Mouse (Mus musculus): ENCODE data around the gene Gtf2f2. TPM values are rescaled to one million over a fixed set of nuclear protein-coding genes. Genes with fewer than 3 reads are reported as not detected.
"Not testable (repeated sequence)": the region's sequence is repeated elsewhere in the genome, so short reads cannot be mapped to it uniquely, and the experiment has no call there.

Gtf2f2 gene
- polyA plus RNA-seq, 1 experiment from 2014 or later: 21.4 TPM

DNA sequence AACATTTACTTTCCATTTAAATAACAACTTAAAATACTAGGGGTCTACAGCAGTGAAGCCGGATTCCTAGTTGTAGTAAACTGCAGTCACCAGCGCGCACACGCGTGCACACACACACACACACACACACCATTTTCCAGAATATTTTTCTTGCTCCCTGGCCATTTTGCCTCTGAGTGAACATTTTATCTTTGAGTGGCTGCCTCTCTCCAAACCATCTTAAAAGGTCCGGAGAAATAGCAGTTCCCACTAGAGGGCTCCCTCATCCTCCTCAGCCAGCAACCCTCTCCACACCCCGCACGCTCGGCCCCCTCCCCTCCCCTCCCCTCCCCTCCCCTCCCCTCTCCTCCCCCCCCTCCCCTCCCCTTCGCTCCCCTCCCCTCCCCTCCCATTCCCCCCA lies 140.0 kb downstream of the Gtf2f2 start:
- TF ChIP-seq EP300 (IDR thresholded peaks at IDR 0.05): no peak
- peak; percentile 59 for TF ChIP-seq CTCF (IDR thresholded peaks at IDR 0.05)
- no peak overlapping the region for H3K4me3 ChIP-seq (ENCODE audit: low read depth, low read length)
- no peaks in the 10 kb centered on the region for H3K9me3 ChIP-seq (ENCODE audit: low read length)
- H3K27ac ChIP-seq (ENCODE audit: low read length): no peak overlapping the region
- WGBS: 26% methylated on average over 6 of the region's 10 CpGs
- no peaks in the 10 kb centered on the region for H3K4me1 ChIP-seq (ENCODE audit: insufficient read depth, low read depth, low read length)
- DNase-seq (ENCODE audit: low spot score): peak; percentile 87
- H3K36me3 ChIP-seq (ENCODE audit: insufficient read depth, low read length): no peaks in the 10 kb centered on the region
- H3K27me3 ChIP-seq (replicated peaks; ENCODE audit: insufficient read depth, low read length): no peaks in the 10 kb centered on the region
- 0 out of 2 replicates have a peak overlapping the region, but pooled peaks have one; percentile 3 for H3K4me2 ChIP-seq (replicated peaks; ENCODE audit: low read depth, low read length)
- H3K9ac ChIP-seq (replicated peaks; ENCODE audit: low read depth): no peak overlapping the region
- ATAC-seq: peak; percentile 37; the same call in 1 of the 2 replicates

- WGBS: 76% methylated on average over 14 of the region's 14 CpGs
Measured at GRCm38 (mm10) chr14:75869769-75870363, 140.8 kb downstream of the Gtf2f2 start.

GRCm38 (mm10) chr14:75868028-75868427 lies 142.6 kb downstream of the Gtf2f2 start:
- not testable (repeated sequence) for DNase-seq (ENCODE audit: low spot score); ATAC-seq; H3K27me3 ChIP-seq (replicated peaks; ENCODE audit: insufficient read depth, low read length); H3K4me3 ChIP-seq (ENCODE audit: low read depth, low read length); H3K27ac ChIP-seq (ENCODE audit: low read length); H3K9me3 ChIP-seq (ENCODE audit: low read length); H3K9ac ChIP-seq (replicated peaks; ENCODE audit: low read depth); H3K36me3 ChIP-seq (ENCODE audit: insufficient read depth, low read length); H3K4me2 ChIP-seq (replicated peaks; ENCODE audit: low read depth, low read length); H3K4me1 ChIP-seq (ENCODE audit: insufficient read depth, low read depth, low read length)
- 79% methylated on average over 3 of the region's 3 CpGs for WGBS

More at GRCm38 (mm10) chr14:75869769-75870363, 140.8 kb downstream of the Gtf2f2 start:
- H3K27ac ChIP-seq (ENCODE audit: low read length): no peak overlapping the region
- no peaks in the 10 kb centered on the region for H3K9me3 ChIP-seq (ENCODE audit: low read length)
- no peak overlapping the region for H3K9ac ChIP-seq (replicated peaks; ENCODE audit: low read depth)
- H3K4me3 ChIP-seq (ENCODE audit: low read depth, low read length): no peak overlapping the region
- no peaks in the 10 kb centered on the region for H3K27me3 ChIP-seq (replicated peaks; ENCODE audit: insufficient read depth, low read length)
- TF ChIP-seq EP300 (IDR thresholded peaks at IDR 0.05) (no peak), CTCF (IDR thresholded peaks at IDR 0.05) (no peak)
- no peaks in the 10 kb centered on the region for H3K4me1 ChIP-seq (ENCODE audit: insufficient read depth, low read depth, low read length)
- ATAC-seq (no peak), DNase-seq (ENCODE audit: low spot score) (no peak)
- H3K36me3 ChIP-seq (ENCODE audit: insufficient read depth, low read length): no peaks in the 10 kb centered on the region
- H3K4me2 ChIP-seq (replicated peaks; ENCODE audit: low read depth, low read length): no peak overlapping the region

DNA sequence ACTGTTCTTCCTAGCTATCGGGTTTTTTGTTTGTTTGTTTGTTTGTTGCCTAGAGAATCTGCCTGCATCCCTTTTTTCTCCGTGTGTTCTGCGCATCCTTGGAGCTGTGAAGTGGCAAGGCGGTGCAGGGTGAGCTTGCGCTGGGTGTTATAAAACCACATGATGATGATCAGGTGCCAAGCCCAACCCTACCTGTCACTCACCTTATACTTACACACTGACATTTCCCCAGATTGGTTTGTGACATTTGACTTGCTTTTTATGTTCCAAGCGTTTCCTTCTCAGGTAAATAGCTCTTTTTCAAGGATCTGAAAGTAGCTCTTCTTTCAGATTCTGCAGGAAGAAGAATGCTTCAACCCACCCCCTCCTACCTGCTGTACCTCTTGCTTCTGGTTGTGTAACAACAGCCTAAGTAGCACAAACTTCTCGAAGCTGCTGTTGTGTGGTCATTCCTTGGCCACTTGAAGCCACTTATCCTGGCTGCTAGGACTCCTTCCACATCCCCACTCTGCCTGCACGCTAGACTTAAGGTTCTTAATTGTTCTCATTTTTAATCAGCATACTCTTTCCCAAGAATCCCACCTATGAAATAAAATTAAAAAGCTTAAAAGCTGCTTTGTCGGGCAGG lies 143.8 kb downstream of the Gtf2f2 start:
- Histone ChIP-seq H3K4me3 (ENCODE audit: low read depth, low read length) (no peak overlapping the region), H3K27ac (ENCODE audit: low read length) (no peak overlapping the region), H3K4me2 (replicated peaks; ENCODE audit: low read depth, low read length) (no peak overlapping the region), H3K9ac (replicated peaks; ENCODE audit: low read depth) (no peak overlapping the region), H3K36me3 (ENCODE audit: insufficient read depth, low read length) (no peaks in the 10 kb centered on the region), H3K9me3 (ENCODE audit: low read length) (peaks cover 5% of the 10 kb centered on the region; the same call in 1 of the 2 replicates), H3K27me3 (replicated peaks; ENCODE audit: insufficient read depth, low read length) (no peaks in the 10 kb centered on the region), H3K4me1 (ENCODE audit: insufficient read depth, low read depth, low read length) (peaks cover 6% of the 10 kb centered on the region; the same call in 1 of the 2 replicates)
- DNase-seq (ENCODE audit: low spot score): peak; percentile 88
- WGBS: 48% methylated on average over 9 of the region's 9 CpGs
- peak; percentile 90 for ATAC-seq
- TF ChIP-seq CTCF (IDR thresholded peaks at IDR 0.05): no peak
- TF ChIP-seq EP300 (IDR thresholded peaks at IDR 0.05): peak; percentile 87

GRCm38 (mm10) chr14:75863549-75864409 lies 146.9 kb downstream of the Gtf2f2 start:
- H3K4me2 ChIP-seq (replicated peaks; ENCODE audit: low read depth, low read length): no peak overlapping the region
- TF ChIP-seq CTCF (IDR thresholded peaks at IDR 0.05) (no peak), EP300 (IDR thresholded peaks at IDR 0.05) (peak; percentile 93)
- peak; percentile 95 for DNase-seq (ENCODE audit: low spot score)
- 6% methylated on average over 7 of the region's 7 CpGs for WGBS
- ATAC-seq: peak; percentile 89
- H3K27me3 ChIP-seq (replicated peaks; ENCODE audit: insufficient read depth, low read length): no peaks in the 10 kb centered on the region
- peak overlapping the region; percentile 74 for H3K27ac ChIP-seq (ENCODE audit: low read length)
- H3K4me3 ChIP-seq (ENCODE audit: low read depth, low read length): no peak overlapping the region
- no peak overlapping the region for H3K9ac ChIP-seq (replicated peaks; ENCODE audit: low read depth)
- H3K36me3 ChIP-seq (ENCODE audit: insufficient read depth, low read length): no peaks in the 10 kb centered on the region
- peaks cover 5% of the 10 kb centered on the region; the same call in 1 of the 2 replicates for H3K9me3 ChIP-seq (ENCODE audit: low read length)
- peaks cover 6% of the 10 kb centered on the region; the same call in 1 of the 2 replicates for H3K4me1 ChIP-seq (ENCODE audit: insufficient read depth, low read depth, low read length)

- Histone ChIP-seq H3K4me2 (replicated peaks; ENCODE audit: low read depth, low read length) (no peak overlapping the region), H3K27ac (ENCODE audit: low read length) (0 out of 2 replicates have a peak overlapping the region, but pooled peaks have one; percentile 74), H3K4me1 (ENCODE audit: insufficient read depth, low read depth, low read length) (peaks cover 6% of the 10 kb centered on the region; the same call in 1 of the 2 replicates), H3K9ac (replicated peaks; ENCODE audit: low read depth) (no peak overlapping the region), H3K27me3 (replicated peaks; ENCODE audit: insufficient read depth, low read length) (no peaks in the 10 kb centered on the region), H3K4me3 (ENCODE audit: low read depth, low read length) (no peak overlapping the region), H3K9me3 (ENCODE audit: low read length) (peaks cover 5% of the 10 kb centered on the region; the same call in 1 of the 2 replicates), H3K36me3 (ENCODE audit: insufficient read depth, low read length) (no peaks in the 10 kb centered on the region)
- TF ChIP-seq CTCF (IDR thresholded peaks at IDR 0.05): no peak
- no peak for TF ChIP-seq EP300 (IDR thresholded peaks at IDR 0.05)
- DNase-seq (ENCODE audit: low spot score) (no peak), ATAC-seq (no peak)
- WGBS: 74% methylated on average over 6 of the region's 6 CpGs
Measured at GRCm38 (mm10) chr14:75862701-75863100, 148.0 kb downstream of the Gtf2f2 start.

All from lung, postnatal 0 days (tissue).